Mouse (Mus musculus): ENCODE measurements around the gene Zfp85.
"Not testable (repeated sequence)": the region's sequence is repeated elsewhere in the genome, so short reads cannot be mapped to it uniquely, and the experiment has no call there.

The Zfp85 gene

DNA sequence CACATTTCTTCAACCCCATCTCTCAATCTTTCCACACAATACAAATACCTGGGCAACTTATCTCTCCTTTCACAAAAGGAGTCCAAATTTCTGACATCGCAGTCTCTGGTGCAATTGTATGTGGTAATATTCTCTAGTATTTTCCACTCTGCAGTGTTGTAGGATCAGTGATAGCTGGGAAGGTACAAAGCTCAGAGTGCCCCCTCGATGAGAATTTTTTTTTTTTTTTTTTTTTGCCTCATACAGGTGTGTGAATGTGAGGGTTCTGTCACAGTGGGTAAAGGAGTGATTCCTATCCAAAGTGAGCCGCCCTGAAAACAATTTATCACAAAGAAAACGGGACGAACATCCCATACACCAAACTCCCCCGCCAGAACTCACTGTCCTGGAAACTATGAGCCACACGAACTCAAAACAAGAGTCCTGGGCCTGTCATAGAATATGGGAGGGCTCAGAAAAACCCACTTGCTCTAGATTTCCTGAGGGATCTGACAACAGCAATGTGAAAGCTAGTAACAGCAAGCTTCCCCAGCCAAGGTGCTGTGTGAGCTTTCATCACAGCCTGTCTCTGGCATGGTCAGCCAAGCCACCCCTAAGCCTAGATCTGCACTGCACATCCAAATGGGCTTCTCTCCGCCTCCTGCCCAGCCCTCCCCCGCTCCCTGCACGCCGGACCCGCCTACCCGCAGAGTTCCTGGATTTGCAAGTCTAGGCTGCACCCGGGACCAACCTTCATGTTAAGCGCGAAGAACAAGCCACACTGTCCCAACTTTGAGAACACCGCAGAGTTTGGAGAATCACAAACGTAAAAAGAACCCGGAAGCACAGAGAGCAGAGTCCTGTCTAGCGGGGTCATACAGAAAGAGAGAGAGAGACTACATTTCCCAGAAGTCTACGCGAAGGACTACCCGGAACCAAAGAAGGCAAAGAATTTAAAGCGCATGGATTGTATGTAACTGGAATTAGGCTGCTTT is at the start of gene Zfp85:
Zfp85 (minus strand) TSS at position 896 of the 974 bp plus-strand sequence.
- in situ Hi-C loops (cut with MboI, MseI): loop anchor here in 1 of 2 experiments (5.0 kb wide), 1 partner anchor 68 kb away; no protein-coding TSS in a partner anchor

DNA sequence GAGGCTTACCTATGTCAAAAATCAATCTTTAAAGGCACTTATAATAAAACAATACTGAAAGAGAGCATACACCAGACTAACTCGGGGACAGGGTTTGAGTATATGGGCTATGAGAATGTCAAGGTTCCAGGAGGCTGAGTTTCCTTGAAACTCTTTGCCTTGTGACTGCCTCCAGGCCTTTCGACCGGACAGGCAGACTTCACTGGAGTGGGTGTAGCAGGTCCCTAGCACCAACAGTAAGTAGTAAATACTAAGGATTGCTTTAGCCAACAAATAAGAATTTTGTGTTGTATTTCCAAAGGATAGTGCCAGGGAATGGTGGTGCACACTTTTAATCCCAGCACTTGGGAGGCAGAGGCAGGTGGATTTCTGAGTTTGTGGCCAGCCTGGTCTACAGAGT is 44.1 kb upstream of the Zfp85 start:
- in situ Hi-C loops (cut with MboI, MseI): not testable (repeated sequence)

DNA sequence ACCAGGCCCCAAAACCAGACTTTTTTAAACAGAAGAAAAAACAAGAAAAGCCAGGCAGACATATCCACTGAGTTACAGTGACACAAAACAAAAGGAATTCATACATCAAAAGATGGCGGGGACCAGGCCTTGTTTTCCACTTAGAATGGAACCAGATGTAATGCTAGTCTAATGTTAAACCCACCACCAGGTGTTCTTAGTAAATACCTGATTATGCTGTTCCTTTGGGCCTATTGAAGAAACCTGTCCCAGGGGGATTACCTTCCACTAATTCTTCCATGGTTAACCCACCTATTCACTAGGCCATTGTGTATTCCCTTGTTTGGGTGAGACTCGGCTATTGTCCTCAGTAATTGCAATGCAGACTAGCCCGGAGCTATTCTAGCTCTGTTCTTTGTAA is 43.6 kb upstream of the Zfp85 start:
- in situ Hi-C loops (cut with MboI, MseI): no loop called here

DNA sequence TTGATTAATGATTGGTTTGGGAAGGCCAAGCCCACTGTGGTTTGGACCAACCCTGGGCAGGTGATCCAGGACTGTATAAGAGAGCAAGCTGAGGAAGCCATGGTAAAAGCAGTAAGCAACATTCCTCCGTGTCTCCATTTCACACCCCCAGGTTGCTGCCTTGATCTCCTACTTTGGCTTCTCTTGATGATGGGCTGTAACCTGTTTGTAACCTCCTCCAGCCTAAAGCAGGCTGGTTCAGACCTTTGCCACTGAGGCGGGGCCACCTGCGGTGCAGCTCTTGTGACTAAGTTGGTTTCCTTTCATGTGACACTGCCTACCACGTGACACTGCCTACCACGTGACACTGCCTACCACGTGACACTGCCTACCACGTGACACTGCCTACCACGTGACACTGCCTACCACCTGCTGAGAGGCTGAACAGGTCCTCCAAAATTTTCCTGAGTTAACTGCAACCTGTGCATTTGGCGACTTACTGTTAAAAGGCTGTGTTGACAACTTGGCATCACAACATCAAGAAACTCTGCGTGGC is 37.0 kb upstream of the Zfp85 start:
- in situ Hi-C loops (cut with MboI, MseI): no loop called here

DNA sequence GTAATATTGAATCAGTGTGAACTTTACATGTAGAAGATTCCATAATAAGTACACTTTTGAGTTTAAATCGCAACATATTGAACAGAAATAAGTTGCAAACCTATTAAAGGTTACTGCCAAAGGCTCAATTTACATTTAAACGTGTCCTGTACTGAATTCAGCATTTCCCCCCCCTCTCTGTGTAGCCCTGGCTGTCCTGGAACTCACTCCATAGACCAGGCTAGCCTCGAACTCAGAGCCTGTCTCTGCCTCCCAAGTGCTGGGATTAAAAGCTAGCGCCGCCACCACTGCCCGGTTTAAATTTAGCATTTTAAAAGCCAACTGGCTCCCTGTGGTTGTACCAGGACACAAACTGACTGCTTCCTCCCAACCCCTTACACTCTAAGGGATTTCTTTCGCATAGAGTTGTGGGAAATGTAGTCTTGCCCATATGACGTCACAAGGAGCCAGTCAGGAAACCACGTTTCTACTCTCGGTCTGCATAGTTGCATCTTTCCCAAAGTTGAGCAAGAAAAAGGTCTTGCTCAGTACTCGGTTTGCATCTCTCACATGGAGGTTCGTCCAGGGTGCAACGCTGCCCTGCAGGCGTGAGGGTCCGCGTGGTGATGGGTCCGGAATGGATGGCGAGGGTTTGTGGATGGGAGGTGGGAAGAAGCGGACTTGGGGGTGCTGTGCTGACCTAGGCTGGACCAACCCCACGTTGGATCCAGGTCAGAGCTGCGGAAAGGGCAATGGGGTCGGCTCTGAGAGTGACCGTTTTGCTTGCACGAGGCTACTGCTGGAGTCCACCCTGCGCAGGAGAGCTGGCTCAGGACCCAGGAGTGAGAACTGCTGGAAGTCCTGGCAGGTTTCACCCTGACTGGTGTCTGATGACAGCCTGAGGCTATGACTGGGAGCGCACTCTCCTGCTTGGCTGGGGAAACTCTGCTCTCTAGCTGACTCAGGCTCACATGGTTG is 24.5 kb upstream of the Zfp85 start, which contains the start of gene Zfp493:
Zfp493 (plus strand) TSS at position 429 of the 957 bp plus-strand sequence.
- in situ Hi-C loops (cut with MboI, MseI): loop anchor here in 1 of 2 experiments (5.0 kb wide), 1 partner anchor 47 kb away; no protein-coding TSS in a partner anchor

DNA sequence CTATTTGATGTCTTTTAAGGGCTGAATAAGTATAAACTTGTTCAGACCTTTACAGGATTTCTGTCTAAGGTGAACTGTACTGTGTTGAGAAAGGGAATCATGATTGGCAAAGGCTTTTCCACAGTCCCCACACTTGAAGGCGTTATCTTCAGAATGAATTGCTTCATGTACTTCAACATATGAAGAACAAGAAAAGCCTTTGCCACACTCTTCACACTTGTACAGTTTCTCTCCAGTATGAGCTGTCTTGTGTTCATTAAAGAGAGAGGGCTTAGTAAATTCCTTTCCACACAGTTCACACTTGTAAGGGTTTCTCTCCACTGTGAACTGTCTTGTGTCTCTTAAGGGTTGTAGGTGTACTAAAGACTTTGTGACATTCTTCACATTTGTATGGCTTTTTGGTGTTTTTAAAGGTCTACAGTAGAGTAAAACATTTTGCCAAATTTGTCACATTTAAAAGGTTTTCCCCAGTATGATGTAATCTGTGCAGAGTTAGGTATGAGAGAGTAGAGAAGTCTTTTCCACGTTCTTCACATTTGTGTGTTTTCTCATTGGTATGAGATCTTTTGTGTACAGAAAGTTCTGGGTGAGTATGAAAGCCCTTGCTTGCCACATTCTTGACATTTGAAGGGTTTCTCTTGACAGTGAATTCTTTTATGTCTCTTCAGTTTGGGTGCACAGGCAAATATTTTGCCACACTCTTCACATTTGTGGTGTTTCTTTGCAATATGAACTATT is 8.2 kb upstream of the Zfp85 start:
- in situ Hi-C loops (cut with MboI, MseI): no loop called here

DNA sequence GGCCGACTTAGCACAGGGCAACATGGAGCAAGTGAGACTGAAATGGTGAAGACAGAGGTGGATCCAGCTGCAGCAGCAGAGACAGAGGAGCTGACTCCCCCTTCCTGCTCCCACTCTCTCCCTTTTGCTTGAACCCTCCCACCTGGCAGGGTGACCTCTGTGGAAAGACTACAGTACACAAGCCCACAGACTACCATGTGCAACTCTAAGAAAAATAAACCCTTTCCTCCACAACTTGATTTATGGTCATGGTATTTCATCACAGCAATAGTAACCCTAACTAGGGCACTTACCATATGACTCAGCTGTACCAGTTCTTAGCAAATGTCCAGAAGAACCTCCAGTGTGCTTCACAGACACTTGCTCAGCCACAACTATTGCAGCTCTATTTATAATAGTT is 4.9 kb upstream of the Zfp85 start:
- in situ Hi-C loops (cut with MboI, MseI): no loop called here

DNA sequence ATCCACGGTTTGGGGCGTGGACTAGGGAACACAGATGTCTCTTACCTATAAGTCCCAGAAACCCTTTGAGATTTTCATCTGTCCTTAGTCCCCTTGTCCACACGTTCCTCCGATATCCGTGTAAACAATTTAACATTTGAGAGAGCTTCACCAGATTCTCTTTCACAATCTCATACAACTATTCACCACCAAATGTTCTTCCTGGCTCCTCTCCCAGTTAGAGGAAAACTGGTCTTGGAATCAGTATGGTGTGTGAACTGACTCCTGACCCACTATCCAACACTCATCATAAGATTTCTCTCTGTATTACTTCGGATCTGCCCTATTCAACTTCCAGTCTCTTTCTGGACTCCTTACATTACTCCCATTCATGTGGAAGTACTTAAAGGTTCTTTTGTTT is 733 bp upstream of the Zfp85 start:
- in situ Hi-C loops (cut with MboI, MseI): no loop called here

DNA sequence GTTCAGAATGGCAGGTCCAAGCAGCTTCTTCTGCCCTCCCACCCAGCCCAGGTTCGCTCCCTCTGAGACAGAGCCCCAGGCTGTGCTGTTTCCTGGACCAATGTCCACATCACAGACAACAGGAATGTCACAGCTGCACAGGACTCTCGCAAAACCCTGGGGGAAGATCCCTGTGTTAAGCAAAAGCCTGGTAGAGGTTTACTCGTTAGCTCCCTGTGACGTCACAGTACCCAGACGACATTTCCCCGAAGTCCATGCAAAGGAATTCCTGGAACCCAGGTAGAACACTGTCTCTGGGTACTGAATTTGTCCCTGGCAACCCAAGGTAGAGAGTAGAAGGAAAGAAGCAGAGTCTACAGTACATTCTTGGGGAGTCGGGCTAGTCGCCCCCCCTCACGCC is 11.1 kb downstream of the Zfp85 start:
- in situ Hi-C loops (cut with MboI, MseI): no loop called here

DNA sequence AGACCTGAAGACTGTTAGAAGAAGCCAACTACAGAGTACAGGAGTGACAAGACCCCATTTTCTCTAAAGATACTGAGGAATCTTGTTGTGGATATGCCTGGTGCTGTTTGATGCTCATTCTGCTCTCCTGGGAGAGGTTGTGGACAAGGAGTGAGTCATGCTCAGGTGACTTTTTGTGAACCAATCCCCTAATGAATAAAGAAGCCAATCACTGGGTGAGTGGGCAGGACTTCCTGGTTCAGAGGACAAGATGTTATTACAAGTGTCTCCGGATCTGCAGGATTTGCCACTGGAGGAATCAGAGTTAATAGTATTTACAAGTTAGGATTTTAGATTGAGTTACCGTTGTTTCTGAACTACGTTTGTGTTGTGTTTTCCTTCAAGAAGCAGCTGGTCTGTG is 12.1 kb downstream of the Zfp85 start:
- in situ Hi-C loops (cut with MboI, MseI): no loop called here

DNA sequence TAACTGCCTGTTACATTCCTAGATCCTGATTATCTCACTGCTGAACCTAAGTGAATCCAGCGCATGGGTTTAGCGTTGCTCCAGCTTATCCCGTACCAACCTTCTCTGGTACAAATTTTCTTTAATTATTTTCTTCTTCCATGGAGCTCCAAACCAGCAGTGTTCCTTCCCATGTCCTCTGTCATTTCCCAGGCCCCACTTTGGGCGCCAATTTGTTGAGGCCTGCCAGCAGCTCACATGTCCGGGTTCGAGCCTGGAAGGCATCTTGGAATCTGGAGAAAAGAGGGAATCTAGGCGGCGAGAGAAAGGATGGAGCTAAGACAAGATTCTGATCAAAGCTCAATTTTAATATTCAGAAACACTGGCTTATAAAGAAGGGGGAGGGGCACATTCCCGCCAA is 20.6 kb downstream of the Zfp85 start:
- in situ Hi-C loops (cut with MboI, MseI): loop anchor here in 1 of 2 experiments (5.0 kb wide), 2 partner anchors 48 to 107 kb away; no protein-coding TSS in a partner anchor

DNA sequence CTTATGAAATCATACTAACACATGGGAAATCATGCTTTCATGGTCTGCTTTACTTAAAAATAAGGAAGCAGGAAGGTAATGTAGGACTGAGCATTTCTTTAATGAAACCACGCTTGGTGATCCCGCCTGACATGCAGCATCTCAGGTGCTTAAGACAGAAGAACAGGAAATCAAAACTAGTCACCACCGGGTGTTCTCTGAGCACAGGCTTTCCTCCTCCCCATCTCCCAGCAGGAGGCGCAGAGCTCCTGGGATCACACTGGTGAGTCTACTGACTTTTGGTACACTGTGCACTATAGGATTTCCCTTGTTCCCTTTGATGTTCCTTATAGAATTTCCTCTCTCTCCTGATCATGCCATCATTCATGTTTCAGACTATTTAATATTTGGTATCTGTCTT is 25.6 kb downstream of the Zfp85 start:
- in situ Hi-C loops (cut with MboI, MseI): not testable (repeated sequence)

DNA sequence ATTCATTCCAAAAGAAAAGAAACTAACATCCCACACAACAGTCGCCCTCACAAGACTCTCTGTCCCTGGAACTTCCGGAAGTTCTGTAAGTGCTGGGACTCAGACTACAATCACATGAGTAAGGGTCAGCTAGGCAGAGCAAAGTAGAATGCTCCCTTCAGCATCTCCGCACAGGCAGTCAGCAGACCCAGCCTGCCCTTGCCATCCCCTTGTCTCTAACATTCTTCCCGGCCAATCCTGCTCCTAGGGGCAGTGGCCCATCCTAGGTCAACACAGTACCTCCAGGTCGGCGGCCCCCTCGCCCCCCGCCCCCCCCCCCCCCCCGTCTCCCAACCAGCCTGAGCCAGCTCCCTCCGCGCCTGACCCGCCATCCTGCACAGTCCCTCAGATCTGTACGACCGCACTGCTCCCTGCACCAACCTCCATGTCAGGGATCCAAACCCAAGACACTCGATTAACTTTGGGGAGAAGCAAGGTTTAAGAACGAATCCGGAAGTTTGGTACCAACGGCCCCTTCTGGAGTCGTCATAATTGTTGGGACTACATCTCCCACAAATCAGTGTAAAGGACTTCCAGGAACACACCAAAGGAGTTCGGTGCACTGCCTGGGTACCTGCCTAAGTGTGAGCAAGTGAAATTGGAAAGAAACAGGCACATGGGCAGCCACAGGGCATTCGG is 26.2 kb downstream of the Zfp85 start, which contains the start of gene Zfp65:
Zfp65 (minus strand) TSS at position 533 of the 678 bp plus-strand sequence.
- in situ Hi-C loops (cut with MboI, MseI): no loop called here

DNA sequence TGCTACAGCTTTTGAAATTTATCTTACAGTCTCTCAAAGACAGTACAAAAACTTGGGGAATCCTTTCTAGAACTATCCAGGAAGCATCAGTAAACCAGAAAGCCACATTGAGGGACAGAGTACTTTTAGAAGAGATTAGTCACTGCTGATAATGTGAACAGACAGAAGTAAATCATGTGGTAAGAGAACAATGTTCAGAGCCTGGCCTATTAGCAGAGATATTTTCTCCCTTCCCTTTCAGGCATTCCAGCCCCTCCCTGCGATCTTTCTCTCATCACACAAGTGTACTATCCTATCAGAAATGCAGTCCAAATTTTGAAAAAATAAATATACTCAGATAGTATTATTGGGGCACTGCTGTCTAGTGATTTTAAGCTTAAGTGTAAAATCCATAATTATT is 26.9 kb downstream of the Zfp85 start:
- in situ Hi-C loops (cut with MboI, MseI): no loop called here

DNA sequence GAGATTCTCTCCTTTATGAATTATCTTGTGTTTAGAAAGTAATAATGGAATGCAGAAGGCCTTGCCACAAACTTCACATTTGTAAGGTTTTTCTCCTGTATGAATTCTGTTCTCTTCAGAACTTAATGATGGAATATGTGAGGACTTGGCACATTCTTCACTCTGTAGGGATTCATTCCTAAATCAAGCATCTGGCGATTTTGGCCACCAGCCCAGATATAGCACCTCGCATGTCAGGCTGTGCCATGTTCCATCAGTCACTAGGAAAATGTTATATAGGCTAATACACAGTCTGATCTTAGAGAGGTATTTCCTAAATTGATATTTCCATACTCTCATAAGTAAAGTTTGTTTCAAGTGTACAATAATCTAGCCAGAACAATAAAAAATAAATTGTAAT is 29.7 kb downstream of the Zfp85 start:
- in situ Hi-C loops (cut with MboI, MseI): not testable (repeated sequence)

DNA sequence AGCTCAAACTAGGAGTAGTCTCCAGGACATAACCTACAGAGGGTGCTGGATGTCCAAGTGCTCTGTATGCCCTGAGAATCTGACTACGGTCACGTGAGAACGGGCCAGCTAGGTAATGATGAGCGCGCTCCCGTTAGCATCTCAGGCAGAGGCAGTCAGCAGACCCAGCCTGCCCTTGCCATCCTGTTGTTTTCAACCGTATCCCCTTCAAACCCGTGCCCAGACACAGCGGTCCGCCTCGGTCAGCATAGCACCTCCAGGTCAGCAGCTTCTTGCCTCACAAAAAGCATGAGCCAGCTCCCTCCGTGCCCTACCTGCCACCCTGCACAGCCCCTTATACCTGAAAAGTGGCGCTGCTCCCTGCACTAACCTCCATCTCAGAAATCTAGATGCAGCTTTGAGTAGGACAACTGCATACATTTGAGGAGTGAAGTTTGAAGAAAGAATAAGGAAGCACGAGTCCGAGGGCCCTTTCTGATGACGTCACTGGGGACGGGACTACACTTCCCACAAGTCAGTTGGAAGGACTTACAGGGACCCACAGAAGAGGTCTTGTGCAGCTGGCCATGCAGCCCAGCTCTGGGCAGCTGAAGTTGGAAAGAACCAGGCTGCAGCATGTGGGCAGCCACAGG is 31.1 kb downstream of the Zfp85 start:
- in situ Hi-C loops (cut with MboI, MseI): loop anchor here in 1 of 2 experiments (5.0 kb wide), 1 partner anchor 37 kb away; the partner anchor contains the start of gene Zfp738

Data from T-helper 17 cell (primary cell).